Mouse (Mus musculus): ENCODE data around the gene Cep97.
"Not testable (repeated sequence)": the region's sequence is repeated elsewhere in the genome, so short reads cannot be mapped to it uniquely, and the experiment has no call there.

The Cep97 gene

DNA sequence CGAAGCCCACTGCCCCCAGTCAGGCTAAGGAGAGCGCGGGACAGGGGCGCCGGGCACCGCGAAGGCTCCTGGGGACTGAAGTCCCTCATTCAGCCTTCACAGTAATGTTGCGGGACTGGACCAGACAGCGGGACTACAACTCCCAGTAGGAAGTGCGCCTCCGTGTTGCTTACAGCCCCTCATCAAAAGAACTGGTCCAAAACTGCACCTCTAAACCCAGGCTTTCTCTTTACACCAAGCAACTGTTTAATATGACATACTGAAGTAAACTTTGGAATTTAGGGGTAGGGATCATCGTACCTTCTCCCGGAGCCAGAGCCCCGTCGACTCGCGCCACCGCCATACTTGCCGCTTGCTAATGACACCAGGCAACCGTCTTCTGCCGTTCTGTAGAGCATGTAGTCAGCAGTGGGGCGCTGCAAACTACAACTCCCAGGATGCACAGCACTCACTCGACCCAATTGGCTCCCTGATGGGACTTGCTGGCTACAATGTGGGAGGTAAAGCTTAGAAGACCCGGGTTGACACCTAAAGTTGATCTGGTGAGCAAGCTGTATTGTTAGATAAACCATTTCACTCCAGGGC, at the start of gene Cep97:
Gene Cep97 (minus strand): TSS at position 403 of the 585 bp plus-strand sequence.
- peak; percentile 94 for DNase-seq

DNA sequence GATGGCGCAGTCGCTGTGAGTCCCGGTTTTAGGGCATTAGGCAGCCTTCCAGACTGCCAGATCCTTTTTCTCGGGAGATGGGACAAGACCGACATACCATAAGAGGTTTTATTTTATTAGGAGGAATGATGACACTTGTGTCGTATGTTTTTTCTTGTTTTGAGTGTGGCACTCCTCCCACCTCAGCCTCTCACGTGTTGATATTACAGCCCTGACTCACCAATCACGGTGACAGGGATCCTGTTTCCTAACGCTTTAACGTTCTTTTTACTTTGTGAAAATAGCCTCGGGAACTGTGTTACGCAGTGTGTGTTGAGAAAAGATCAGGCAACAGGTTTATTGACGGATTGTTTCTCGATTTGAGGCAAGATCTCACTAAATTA, 40.2 kb upstream of the Cep97 start:
- DNase-seq, result no peak

DNA sequence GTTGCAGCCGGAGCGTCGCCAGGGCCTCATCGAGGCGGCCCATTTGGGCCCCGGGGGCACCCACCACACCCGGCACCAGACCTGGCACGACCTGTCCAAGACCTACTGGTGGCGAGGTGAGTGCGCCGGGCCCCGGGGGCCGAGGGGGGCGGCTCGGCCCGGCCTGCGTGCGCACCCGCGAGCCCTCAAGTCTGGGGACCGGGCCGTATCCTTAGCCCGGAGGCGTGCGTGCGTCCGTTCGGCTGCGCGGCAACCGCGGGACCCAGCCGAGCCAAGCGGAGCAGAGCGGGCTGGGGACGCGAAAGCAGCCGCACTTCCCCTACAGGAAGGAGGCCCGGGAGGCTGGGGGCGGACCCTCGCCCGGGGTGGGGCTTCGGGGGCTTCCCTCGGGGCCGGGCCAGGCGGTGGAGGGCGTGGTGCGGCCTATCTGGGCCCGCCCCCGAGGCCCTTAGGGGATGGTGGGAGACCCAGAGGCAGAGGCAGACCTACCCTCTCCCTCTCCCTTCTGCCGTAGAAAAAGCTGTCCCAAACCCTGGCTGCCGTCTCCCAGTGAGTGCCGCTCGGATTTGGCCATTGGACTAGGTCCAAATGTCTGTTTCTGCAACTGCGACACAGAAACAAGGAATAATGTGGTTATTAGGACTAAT, 39.7 kb upstream of the Cep97 start:
- DNase-seq, result peak; percentile 92

DNA sequence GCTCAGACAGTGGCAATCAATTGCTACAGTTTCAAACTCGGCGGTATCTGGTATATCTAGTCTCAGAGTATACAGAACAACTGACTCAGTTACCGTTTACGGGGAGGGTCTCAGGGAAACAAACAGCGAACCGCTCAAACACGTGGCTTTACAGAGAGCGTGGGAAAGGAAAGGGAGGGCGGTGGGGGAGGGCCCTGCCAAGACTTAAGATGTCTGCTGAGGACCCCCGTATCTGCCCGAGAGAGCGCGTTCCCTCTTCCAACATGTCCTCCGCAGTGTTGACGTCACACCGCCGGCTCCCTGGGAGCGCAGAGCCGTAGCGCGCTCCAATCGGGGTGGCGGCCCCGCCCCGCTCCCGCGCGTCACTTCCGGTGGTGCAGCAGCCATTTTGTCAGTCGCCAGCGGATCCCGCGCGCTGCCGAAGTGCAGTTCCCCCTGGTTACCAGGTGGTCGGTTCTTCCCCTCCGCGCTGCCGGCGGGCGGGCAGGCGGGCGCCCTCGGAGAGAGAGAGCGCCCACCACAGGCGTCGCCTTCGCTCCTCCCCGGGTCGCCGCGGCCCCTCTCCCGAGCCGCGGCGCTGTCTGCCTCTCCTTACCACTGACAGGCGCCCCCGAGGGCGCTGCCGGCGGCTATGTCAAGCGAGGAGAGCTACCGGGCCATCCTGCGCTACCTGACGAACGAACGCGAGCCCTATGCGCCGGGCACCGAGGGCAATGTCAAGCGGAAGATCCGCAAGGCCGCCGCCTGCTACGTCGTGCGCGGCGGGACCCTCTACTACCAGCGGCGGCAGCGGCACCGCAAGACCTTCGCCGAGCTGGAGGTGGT, 39.0 kb upstream of the Cep97 start, which contains the start of gene Zbtb11:
Gene Zbtb11 (plus strand): TSS at position 453 of the 825 bp plus-strand sequence.
- DNase-seq, result peak; percentile 99

DNA sequence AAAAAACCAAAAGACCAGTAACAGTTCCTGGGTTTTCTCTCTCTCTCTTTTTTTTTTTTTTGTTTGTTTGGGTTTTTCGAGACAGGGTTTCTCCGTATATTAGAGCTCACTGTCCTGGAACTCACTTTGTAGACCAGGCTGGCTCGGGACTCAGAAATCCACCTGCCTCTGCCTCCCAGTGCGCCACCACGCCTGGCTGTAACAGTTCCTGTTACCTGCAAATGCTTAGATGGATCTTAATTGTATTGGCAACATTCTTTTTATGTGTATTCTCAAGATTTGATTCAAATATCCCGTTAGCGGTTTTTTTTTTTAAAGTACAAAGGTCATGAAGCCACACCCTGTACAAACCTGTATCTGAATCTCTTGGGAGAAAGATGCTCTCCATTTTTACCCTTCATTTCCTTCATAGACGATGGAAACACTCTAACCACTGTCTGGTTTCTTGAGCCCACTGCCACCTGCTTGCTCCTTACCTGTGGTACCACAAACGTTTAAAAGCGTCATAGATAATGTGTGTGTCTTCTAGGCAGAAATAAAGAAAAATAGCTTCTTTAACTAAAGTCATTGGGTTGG, 38.1 kb upstream of the Cep97 start:
- no peak for DNase-seq

DNA sequence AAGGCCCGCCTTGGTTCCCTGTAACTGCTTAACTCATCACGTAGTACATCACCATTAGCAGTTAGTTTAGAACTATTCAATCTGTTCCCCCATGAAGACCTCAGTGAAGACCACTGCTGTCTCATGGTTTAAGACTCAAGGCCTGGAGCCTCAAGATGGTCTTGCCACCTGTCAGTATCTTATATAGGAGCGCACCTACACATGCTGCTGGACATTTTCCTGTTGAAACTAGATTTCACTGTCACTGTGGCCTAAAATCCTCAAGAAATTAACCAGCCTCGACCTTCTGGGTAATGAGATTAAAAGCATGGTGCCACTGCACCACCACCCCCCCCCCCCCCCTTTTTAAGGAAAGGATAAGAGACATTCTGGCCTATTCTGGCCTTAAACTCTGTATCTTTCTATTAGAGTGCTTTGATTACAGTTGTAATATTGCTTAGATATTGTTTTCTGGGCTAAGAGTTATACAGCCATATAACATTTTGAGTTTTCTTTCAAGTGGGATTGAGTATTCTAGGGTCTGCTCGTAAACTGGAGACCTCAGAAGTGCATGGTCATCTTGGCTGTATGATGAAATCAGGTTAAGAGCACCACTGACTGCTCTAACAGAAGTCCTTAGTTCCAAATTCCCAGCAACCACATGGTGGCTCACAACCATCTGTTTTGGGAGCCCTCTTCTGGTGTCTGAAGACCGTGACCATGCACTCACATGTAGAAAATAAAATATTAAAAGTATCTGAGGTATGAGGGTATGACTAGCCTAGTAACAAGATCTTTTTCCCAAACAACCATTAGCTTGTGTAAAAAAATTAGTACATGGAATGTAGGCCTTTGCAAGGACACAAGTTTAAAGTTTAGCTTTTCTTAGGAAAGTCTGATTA, 37.3 kb upstream of the Cep97 start:
- DNase-seq, result no peak

DNA sequence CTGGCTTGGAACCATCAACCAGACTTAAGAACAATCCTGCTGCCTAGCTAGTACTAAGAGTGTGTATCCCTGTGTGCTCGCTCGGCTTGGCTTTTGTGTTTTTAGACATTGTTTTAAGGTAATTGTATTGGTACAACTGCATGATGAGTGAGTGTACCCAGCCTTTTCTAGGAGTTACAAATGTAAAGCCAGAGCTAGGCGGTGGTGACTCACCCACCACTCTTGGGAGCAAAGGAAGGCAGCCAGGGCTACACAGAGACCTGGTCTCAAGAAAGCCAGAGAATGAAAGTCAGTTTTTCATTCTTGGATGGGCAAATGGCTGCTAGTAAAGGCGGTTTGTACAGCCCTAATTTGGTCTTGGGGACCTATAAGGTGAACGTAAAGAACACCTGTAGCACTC, 35.8 kb upstream of the Cep97 start:
- no peak for DNase-seq

DNA sequence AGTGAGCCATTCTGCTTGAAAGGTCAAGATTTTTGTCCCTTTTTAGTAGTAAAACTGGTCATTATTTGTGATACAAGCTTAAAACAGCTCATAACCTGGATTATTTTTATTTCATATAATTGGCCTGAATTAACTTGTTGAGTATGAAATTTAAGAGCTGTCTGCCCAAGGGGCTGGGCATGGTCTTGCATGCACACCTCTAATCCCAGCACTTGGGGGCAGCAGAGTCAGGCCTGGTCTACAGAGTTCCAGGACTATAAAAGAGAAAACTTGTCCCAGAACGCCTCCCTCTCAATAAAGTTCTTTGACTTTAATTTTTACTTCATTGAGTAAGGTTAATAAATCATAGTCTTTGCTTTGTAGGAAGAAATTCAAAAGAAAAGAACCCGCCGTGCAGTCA, 34.5 kb upstream of the Cep97 start:
- peak; percentile 38 for DNase-seq

DNA sequence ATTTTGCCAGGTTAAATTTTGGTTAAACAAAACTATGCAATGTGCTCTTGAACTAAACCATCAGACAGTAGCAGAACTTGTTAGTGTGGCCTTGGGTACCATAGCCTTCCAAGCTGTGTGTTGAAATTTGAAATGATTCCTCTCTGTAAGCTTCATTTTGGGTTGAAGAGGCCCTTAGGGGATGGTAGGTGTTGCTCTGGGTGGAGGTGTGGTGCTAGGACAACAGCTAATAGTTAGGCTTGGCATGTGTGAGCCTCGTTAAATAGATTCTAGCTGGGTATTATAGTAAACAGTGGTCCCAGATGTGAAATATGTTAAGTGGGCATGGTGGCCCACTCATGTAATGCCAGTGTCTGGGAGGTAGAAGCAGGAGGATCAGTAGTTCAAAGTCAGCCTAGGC, 32.6 kb upstream of the Cep97 start:
- DNase-seq, result no peak

DNA sequence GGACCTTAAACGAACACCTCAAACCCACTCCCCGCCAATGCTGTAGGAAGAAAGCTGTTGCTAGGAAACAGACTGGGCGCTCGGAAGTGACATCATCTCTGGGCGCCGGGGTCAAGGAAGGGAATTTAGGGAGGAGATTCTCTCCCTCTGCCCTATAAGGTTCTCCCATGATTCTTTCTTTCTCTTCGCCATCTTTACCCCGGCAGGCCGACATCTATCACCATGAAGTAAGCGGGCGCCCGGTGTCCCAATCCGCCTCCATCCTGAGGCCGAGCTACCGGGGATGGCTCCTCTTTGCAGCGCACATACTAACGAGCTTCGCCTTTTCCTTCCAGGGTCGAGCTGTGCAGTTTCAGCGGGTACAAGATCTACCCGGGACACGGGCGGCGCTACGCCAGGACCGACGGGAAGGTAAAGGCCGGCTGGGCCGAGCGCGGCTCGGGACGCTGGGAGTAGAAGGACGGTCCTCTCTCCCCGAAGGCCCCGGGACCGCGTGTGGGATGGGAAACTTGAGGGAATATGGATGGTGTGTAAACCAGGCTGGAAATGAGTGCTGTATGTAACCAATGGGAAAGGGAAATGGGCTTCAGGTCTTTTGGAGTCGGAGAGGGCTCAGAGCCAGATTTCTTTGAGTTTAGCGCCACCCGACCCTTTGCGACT, 31.7 kb upstream of the Cep97 start, which contains the start of gene Rpl24:
Gene Rpl24 (plus strand): TSS at position 64 of the 660 bp plus-strand sequence.
- DNase-seq, result peak; percentile 97

DNA sequence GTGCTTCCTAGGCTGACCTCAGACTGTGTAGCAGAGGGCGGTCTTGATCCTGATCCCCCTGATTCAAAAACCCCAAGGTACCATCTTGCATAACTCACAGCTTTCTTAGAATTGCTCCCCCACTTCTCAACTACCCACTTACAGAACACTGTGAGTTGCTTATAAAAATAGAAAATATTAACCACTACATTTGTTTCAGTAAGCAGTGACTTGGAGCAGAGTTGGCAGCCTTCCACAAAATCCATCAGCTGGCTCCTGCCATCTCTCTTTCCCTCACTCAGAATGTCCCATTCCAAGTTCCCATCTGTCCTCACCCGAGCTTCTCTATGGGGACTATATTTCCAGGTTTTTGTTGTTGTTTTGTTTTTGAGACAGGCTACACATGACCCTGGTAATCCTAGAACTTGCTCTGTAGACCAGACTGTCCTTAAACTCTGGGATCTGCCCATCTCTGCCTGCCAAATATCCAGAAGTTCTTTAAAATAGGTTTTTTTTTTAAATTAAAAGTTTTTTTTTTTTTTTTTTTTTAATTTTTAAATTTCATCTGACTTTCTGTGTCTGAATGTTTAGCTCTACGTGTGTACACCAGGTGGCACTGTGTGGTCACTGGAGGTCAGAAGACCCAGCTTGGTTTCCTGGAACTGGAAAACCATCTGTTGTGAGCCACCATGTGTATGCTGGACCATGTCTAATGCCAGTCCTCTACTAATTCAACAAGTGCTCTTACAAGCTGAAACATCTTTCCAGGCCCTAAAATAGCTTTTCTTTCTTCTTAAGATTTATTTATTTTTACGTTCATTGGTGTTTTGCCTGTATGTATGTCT, 29.7 kb upstream of the Cep97 start:
- no peak for DNase-seq

DNA sequence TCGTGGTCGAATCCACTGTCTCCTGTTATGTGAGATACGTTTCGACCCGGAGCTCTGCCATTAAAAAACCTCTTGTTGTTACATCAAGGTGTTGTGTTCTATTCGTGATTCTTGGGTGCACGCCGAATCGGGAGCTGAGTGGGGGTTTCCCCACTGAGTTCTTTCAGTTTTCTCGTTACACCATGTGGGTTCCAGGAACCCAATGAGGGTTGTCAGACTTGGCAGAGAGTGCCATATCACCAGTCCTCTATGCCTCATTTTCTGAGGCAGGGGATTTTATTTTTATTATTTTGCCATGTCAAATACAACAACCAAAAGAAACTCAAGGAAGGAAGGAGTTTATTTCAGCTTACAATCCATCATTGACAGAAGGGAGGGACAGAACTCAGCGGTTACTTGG, 28.4 kb upstream of the Cep97 start:
- not testable (repeated sequence) for DNase-seq

DNA sequence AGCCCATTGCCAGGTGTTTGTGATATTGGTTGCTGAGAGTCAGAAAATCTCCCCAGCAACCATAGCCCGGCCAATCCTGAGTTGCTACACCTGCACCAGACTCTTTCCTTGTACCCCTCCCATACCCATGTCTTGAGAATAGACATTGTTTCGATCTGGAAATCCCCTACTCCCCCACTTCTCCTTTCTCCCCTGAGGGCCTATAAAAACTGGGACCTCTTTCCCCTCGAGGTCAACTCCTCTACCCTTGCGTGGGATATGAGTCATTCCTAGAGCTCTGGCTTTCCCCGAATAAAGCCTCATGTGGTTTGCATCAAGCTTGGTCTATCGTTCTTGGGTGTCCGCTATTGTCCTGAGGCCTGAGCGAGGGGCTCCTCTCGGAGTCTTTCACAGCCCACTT, 19.5 kb upstream of the Cep97 start:
- not testable (repeated sequence) for DNase-seq

DNA sequence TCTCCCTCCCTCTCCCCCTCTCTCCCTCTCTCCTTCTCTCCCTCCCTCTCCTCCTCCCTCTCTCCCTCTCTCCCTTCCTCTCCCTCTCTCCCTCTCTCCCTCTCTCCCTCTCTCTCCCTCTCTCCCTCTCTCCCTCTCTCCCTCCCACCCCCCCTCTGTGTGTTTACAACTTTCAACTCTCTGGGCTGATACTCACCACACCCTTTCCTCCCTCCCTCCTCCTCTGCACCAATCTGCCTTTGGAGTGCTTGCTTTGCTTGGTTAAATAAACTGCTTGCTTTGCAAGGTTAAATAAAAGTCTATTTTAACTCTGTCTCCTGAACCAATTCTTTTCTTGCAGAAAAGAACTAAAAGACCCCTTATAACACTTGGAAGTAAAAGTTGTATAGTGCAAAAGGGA, 18.1 kb upstream of the Cep97 start:
- DNase-seq, result no peak

DNA sequence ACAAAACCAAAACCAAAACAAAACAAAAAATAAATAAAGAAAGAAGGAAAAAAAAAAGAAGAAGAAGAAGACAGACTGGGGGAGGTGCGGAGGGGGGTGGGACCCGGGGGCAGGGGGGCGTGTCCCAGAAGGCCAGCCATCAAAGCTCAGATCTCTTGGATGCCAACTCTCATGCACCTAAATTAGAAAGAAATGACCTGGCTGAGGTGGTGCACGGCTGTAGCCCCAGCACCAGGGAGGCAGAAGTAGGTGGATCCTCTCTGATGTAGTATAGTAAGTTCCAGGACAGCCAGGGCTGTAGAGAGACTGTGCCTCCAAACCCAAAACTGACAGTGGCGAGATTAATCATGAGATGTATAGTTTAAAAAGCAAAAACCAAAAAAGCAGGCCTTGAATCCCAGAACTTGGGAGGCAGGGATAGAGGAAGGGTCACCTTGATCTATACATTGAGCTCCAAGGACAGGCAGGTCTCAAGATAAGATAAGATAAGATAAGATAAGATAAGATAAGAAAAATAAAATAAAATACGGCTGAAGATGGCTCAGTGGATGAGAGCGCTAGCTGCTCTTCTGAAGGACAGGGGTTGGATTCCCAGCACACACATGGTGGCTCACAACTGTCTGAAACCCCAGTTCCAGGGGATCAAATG, 17.1 kb upstream of the Cep97 start:
- DNase-seq, result no peak

DNA sequence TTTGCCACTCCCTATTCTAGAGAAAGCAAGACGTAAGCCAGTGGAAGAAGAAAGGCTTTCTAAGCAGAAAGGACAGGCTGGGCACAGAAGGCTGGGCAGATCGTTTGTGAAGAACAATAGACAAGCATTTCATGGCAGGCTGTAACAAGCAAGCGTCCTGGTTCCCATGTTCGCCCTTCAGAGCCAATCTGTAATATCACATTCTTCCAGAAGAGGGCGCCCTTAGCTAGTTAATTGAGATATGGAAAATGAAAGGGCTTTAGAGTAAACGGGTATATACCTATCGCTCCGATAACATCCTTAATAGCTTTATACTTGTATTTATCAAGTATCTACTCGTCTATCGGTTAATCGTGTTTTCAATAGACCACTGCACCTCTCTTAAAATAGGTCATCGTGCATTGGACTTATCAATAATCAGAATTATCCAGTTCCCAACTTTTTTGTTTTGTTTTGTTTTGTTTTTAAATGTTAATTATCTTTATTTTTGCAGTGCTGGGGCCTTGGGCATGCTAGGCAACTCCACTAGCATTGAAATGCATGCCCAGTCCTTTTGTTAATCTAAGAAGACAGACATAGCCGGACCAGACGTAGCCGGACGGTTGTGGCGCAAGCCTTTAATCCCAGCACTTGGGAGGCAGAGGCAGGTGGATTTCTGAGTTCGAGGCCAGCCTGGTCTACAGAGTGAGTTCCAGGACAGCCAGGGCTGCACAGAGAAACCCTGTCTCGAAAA, 16.5 kb upstream of the Cep97 start:
- peak; percentile 68 for DNase-seq

DNA sequence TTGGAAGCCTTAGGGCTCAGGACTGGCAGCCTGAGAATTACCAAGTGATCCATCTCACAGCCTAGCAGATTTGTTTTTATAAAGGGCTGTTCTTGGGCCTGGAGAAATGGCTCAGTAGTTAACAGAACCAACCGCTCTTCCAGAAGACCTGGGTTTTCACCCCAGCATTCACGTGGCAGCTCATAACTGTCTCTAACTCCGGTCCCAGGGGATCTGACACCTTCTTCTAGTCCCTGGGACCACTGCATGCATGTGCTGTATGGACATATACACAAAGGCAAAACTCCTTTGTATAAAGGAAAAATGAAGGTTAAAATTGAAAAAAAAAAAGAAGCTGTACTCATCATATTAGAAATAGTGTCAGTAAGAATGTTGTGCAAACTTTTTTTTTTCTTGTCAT, 15.8 kb upstream of the Cep97 start:
- no peak for DNase-seq

DNA sequence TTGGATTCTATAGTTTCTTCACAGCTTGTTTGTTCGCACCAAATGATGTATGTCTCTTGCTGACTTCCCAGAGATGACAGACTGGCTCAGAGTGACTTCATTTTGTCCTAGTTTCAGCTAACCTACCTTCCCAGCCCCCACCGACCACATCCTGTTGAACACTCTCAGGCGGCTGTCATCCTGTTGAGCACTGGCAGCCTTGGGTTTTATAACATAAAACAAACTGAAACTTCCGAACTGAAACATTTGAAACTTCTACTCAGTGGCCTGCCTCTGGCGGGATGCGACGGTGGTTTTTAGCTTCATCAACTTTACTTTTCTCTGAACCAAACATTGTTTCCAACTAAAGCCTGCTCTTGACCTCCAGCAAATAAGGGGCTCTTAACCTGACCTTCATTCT, 14.3 kb upstream of the Cep97 start:
- DNase-seq, result no peak

DNA sequence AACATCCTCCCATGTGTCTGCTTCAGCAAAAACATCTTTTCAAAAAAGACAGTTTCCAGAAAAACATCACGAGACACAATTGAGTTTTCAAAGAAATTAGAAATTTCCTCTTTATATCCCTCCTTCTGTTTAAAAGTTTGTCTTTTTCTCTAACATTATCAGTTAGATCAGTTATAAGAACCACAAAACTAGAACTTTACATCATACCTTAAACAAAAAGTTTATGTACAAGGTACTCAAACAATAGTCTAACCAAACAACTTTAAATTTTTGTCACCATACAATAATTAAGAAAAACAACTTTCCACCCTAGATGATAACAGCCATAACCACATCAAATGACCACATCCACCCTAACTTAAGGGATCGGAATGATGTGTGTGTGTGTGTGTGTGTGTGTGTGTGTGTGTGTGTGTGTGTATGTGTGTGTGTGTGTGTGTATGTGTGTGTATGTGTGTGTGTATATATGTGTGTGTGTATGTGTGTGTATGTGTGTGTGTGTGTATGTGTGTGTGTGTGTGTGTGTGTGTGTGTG, 13.3 kb upstream of the Cep97 start:
- not testable (repeated sequence) for DNase-seq

DNA sequence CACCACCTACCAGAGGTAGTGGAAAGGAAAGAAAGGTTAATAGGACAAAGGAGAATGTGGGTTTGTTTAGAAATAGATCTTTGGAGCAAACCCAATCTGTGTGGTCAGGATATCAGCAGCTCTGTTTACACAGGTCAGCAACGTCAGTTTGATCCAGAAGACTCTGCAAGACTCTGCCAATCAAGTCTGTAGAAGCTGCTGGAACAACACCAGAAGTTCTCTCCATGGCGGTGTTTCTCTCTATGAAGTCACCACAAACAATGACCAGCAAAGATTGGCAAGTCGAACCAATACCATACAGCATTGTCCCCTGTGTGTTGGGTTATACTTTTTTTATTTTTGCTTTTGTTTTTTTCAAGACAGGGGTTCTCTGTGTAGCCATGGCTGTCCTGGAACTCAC, 12.6 kb upstream of the Cep97 start:
- no peak for DNase-seq

Measured in kidney, adult 18-20 months (tissue).